9 mouse cellular contexts compared by ENCODE assay signal in the genomic region with DNA sequence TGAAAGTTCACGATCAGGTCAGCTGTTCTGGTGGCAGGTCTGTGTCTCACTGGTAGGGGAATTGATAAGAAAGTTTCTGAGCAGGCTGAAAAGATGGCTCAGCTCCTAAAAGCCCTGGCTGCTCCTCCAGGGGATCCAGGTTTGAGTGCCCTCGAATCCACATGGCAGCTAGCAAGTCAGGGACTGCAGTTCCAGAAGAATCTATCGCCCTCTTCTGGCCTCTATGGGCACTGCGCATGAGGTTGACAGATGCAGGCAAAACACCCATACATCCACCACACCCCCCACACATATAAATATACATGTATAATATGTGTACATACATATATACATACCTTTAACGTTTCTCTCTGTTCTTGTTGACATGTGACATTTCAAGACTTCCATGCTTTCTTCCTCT. TPM values are rescaled to one million over a fixed set of nuclear protein-coding genes. Genes with fewer than 3 reads are reported as not detected.
A peak's percentile ranks its signal among the peaks of the same experiment; 100 is the strongest.
DNase-seq lines count a peak whose midpoint lies in the region; ATAC-seq lines count a peak whose summit lies in the region.
"Not testable (repeated sequence)": the region's sequence is repeated elsewhere in the genome, so short reads cannot be mapped to it uniquely, and the experiment has no call there.
"Had no signal": no experiment of that assay in that cellular context is flagged by ENCODE, and none has a peak within 500 bp of the region (broad histone marks: within the 10 kb centered on the region; RNA-seq: fewer than 3 reads in every experiment).

No protein-coding gene starts in this region.

- not testable (repeated sequence) for H3K27me3 ChIP-seq in hindbrain, embryonic 16.5 days (replicated peaks; ENCODE audit: control insufficient read depth, insufficient read depth, low read length)

- H3K36me3 ChIP-seq in hindbrain, embryonic 16.5 days (ENCODE audit: control insufficient read depth, insufficient read depth, low read length) = not testable (repeated sequence)

- H3K9ac ChIP-seq in hindbrain, embryonic 16.5 days (ENCODE audit: low read depth, low read length) = not testable (repeated sequence)

- H3K4me3 ChIP-seq in hindbrain, embryonic 16.5 days (ENCODE audit: low read length) = not testable (repeated sequence)

- not testable (repeated sequence) for H3K4me1 ChIP-seq in hindbrain, embryonic 16.5 days (ENCODE audit: control insufficient read depth, insufficient read depth, low read depth, low read length)

- not testable (repeated sequence) for H3K9me3 ChIP-seq in hindbrain, embryonic 16.5 days (ENCODE audit: control insufficient read depth, low read length)

- DNase-seq in T-cell, adult 2 months (ENCODE audit: low spot score) = peak; percentile 1
- peak; percentile 44 to 74 for DNase-seq in cerebellum, postnatal 25 days
- peak; percentile 64 for DNase-seq in gastrocnemius, adult 18-20 months (ENCODE audit: low spot score)
- peak; percentile 55 to 63 for DNase-seq in layer of hippocampus, postnatal 36 days
- peak; percentile 84 for DNase-seq in lung, postnatal 36 days
- DNase-seq in retina, postnatal 1 day = peak; percentile 72
- DNase-seq in thymus, postnatal 4 days = peak; percentile 74

- WGBS in hindbrain, embryonic 16.5 days = 21% methylated on average over 5 of the region's 5 CpGs

- not testable (repeated sequence) for H3K4me2 ChIP-seq in hindbrain, embryonic 16.5 days (ENCODE audit: low read length)

- ATAC-seq in hindbrain, embryonic 16.5 days = peak; percentile 52; the same call in 1 of the 2 replicates

- H3K27ac ChIP-seq in hindbrain, embryonic 16.5 days (ENCODE audit: low read depth, low read length) = not testable (repeated sequence)

RNA-seq across cellular contexts. Expression of a gene that starts 14.7 kb away (rescaled TPM):
- total RNA-seq in gastrocnemius, adult 18-20 months (2021) = not detected
- not detected in 2 replicates for polyA plus RNA-seq in hindbrain, embryonic 16.5 days (2015; fragmentation: Nextera tagmentation; extraction: Ambion mirVana)
- not detected for total RNA-seq in layer of hippocampus, postnatal 36 days (2021)
- polyA plus RNA-seq: erythroblast, embryonic 14.5 days had no signal

RNA-seq across cellular contexts. Expression of a gene that starts 30.5 kb away (rescaled TPM):
- not detected for total RNA-seq in gastrocnemius, adult 18-20 months (2021)
- not detected in 2 replicates for polyA plus RNA-seq in hindbrain, embryonic 16.5 days (2015; fragmentation: Nextera tagmentation; extraction: Ambion mirVana)
- not detected for total RNA-seq in layer of hippocampus, postnatal 36 days (2021)
- polyA plus RNA-seq: erythroblast, embryonic 14.5 days had no signal

Comparison
In these comparisons a context has a peak if more than half of its experiments do, and no peak if none do; other contexts are left out.
1. DNase-seq: peak in every context shown above with its lines; median percentile 84 in lung, postnatal 36 days; 74 in thymus, postnatal 4 days; 72 in retina, postnatal 1 day; 64 in gastrocnemius, adult 18-20 months; 59 in cerebellum, postnatal 25 days; 59 in layer of hippocampus, postnatal 36 days; 1 in T-cell, adult 2 months.